Mouse (Mus musculus) layer of hippocampus, postnatal 36 days (tissue): ENCODE measurements around the gene Olfr360. TPM values are rescaled to one million over a fixed set of nuclear protein-coding genes. Genes with fewer than 3 reads are reported as not detected.
"Not testable (repeated sequence)": the region's sequence is repeated elsewhere in the genome, so short reads cannot be mapped to it uniquely, and the experiment has no call there.

Source experiments
- DNase-seq, 2 experiments: peaks; one replicate each; pipeline ENCODE4 v3.0.0; 2022
- total RNA-seq, 2 experiments: library from RNA; stranded (reverse); gene quantifications; 2 replicates each; pipeline ENCODE4 v1.2.3; 2021

Olfr360 gene
- not detected for total RNA-seq

DNA sequence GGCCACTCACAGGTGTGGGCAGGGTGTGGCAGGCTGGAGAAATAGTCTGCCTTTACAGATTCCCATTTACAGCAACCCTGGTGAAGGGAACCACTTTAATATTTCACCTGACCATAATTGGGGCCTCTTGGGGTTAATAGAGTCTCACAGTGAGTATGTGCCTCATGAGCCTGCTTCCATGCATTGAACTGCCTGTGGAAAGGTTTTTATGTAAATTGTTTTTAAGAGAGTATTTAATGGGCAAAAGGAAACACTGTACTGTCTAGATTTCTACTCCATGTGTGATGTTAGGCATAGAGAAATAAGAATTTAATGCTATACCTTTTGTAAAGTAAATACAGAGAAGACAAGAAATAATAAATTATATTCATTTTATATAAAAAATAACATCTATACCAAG lies at the start of gene Olfr360:
Gene Olfr360 (plus strand): TSS at position 301 of the 400 bp plus-strand sequence.
- DNase-seq = no peak

DNA sequence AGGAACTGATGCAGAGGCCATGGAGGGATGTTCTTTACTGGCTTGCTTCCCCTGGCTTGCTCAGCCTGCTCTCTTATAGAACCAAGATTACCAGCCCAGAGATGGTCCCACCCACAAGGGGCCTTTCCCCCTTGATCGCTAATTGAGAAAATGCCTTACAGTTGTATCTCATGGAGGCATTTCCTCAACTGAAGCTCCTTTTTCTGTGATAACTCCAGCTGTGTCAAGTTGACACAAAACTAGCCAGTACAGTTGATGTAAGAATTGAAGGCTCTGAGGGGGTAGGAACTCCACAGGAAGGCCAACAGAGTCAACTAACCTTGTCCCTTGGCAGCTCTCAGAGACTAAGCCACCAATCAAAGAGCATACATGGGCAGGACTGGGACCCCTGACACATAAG lies 23.6 kb downstream of the Olfr360 start, which contains the start of gene Olfr361:
Gene Olfr361 (minus strand): TSS at position 101 of the 400 bp plus-strand sequence.
- DNase-seq = not testable (repeated sequence)

DNA sequence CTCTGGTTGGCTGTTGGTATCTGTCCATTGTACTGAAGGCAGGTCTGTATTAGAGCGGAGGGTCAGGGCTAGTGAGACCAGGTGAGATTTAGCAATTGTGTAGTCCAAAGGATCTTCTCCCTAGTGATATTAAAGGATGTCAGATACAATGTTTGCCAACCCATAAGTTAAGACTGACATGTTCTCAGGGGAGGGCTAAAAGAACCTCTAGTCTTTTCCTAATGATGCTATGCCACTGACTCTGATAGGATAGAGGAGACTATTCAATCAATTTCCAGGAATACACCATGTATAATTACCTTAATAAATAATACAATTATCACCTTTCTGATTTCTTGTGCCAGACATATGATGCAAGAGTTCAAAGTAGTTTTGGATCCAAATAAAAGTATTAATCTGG lies 52.3 kb downstream of the Olfr360 start, which contains the start of gene Olfr362:
Gene Olfr362 (minus strand): TSS at position 101 of the 400 bp plus-strand sequence.
- no peak for DNase-seq

Other genes starting within 250 kb of the Olfr360 start
- gene Olfr3, start 248.7 kb upstream of the Olfr360 start, total RNA-seq = not detected
- gene Olfr350, start 219.4 kb upstream of the Olfr360 start, total RNA-seq = not detected
- gene Olfr351, start 203.1 kb upstream of the Olfr360 start, total RNA-seq = not detected
- not detected for gene Olfr352, start 197.3 kb upstream of the Olfr360 start, total RNA-seq
- not detected for gene Olfr353, start 172.8 kb upstream of the Olfr360 start, total RNA-seq
- not detected for gene Olfr354, start 160.1 kb upstream of the Olfr360 start, total RNA-seq
- not detected for gene Olfr355, start 136.8 kb upstream of the Olfr360 start, total RNA-seq
- not detected for gene Olfr356, start 128.6 kb upstream of the Olfr360 start, total RNA-seq
- not detected for gene Olfr357, start 71.9 kb upstream of the Olfr360 start, total RNA-seq
- gene Olfr358, start 56.4 kb upstream of the Olfr360 start, total RNA-seq = not detected
- not detected for gene Olfr361, start 23.5 kb downstream of the Olfr360 start, total RNA-seq
- gene Olfr362, start 52.2 kb downstream of the Olfr360 start, total RNA-seq = not detected
- gene Olfr364-ps1, start 73.6 kb downstream of the Olfr360 start, total RNA-seq = not detected
- gene Olfr365, start 122.5 kb downstream of the Olfr360 start, total RNA-seq = not detected
- gene Olfr366, start 145.8 kb downstream of the Olfr360 start, total RNA-seq = not detected